Mouse (Mus musculus) lung, postnatal 4 days (tissue): ENCODE measurements around the gene Fam71f2.
A peak's percentile ranks its signal among the peaks of the same experiment; 100 is the strongest.

Experiments
- DNase-seq, 2 experiments: peaks; one replicate each; pipeline ENCODE4 v3.0.0; 2021

The Fam71f2 gene

DNA sequence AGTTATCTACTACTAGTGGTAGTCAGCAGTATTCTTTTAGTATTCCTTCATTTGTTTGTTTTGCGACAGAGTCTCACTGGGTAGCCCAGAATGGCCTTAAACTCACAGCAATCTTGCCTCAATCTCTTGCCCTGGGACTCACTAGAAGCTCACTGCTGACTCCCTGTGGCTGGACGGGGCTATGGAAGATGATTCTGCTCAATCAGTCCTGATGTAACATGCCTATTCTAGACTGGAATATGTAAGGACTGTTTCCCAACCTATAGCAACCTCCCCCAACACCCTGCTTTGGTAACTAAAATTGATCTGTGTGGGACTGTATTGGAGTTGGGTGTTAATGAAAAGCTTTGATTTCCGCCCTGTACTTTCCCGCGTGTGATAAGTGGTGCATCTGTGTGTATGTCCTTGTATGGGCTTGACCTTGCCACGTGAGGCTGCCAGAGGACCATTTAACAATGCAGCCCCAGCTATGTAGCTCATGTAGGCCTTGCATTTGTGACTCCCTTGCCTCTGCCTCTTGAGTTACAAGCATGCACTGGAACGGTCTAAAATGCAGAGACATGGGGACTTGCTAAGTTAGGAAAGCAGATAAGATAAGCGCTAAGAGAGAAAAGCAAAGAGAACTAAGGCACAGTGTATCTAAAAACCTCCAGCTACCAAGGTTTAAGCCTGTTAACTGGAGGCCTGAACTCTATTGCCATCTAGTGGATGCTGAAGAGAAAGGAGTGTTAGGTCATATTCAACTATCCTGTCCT lies 703 bp upstream of the Fam71f2 start:
- peak; percentile 47 to 64 for DNase-seq

DNA sequence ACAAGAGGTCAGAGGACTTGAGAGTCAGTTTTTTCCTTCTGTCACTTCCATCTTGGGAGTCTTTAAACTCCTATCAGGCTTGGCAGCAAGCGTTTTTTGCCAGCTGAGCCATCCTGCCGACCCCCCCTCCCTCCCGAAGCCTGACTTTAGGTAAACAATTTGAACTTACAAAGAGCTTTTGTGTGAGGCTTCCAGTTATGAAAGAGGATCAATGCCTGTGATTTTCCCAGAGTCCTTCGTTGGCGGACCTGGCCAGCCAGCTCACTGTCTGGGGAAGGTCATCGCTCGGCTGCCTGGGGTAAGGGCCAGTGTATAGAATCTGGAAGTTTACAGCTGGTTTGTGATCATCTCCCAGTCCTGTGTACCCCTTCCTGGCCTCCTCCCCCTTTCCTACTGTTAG lies 1.3 kb downstream of the Fam71f2 start:
- DNase-seq = peak in 1 of 2 experiments; percentile 57

DNA sequence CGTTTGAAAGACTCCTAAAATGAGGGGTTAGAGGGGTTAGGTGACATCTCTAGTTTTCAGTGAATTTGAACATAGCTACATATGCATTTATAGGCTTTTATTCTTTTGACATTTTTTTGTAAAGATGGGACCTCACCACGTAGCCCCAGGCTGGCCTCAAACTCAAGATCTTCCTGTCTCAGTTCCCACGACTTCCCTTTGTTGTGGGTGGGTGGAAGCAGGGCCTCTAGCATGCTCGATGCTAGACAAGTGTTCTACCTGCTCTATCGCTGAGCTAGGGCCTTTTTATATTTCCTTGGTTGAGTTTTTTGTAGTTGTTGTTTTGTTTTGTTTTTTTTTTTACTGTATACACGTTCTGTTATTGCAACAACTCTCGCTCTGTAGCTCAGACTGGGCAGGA lies 7.5 kb downstream of the Fam71f2 start:
- no peak for DNase-seq

DNA sequence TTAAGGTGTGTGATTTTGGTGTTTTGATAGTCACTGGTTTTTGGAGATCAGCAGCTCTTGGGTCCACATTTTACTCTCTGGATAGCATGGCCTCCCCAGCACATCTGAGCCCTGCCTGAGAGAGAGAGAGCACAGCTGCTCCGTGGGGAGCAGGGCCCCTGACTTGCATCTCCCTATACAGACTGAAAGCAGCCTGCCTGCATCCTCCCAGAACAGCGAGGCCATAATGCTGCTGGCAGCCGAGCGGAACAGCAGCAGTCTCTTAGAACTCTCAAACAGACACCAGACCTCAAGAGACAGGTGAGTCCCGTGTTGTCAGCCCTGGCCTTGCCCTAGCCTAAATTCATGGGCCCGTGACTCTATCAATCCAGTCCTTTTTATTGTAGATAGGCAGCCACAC lies 8.1 kb downstream of the Fam71f2 start:
- no peak for DNase-seq

DNA sequence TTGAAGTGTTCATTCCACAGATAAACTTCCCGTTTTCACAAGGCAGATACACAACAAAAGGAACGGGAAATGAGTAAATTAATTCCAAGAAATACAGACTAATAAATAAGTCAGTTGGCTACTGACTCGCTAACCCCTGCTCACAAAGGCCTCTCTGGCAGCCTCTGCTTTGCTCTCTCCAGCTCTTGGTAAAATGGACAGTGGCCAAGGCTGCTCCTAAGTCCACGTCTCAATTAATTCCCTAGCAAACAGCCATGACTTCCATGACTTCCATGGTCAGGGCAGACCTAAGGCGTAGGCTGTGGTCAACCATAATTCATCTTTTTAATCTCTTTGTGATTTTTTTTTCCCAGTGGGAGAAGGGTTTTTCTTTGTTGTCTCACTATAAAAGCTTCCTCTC lies 8.6 kb downstream of the Fam71f2 start:
- no peak for DNase-seq

DNA sequence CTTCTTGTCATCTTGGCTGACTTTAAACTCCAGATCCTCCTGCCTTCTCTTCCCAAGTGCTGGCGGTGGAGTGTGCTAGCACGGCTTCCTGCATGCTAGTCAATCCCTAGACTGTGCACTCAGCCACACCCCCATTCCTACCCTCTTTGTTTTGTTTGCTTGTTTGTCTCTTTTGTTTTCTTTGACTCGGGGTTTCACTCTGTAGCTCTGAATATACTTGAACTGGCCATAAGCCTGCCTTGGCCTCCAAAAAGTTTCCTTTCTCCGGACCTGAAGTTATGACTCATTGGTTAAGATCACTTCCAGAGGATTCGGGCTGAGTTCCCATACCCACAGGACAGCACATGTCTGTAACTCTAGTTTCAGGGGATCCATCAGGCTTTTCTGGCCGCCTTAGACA lies 9.3 kb downstream of the Fam71f2 start:
- DNase-seq = no peak

DNA sequence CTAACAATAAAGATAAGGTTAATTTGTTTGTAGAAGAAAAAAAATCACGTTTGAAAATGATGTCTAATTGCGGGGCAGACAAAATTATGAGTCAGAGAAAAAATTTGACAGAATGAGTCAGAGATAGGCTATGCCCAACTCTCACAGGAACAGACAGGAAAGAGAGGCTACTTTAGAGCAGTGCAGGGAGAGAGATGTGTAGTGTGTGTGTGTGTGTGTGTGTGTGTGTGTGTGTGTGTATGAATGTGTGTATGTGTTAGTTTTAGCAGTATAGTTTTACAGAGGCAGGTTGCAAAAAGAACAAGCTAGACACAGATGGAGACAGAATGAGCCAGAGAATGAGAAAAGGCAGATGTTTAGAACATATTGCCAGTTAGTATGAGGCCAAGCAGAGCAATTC lies 19.7 kb downstream of the Fam71f2 start:
- DNase-seq = no peak

DNA sequence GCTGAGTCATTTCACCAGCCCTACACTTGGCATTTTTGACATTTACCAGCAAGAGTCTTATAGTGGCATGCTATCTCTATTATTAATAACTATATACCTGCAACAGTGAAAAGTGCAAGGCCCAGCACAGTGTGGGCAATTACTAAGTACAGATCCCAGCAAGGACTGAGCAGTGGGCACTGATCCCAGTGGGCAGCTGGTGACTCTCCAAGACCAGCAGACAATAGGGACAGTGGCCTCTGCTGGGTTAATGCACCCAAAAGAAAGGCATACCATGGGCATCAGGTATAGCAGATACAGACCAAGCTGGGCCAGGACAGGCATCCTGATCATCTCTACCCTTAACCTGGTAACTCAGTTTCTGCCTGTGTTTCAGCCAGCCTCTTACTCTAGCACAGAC lies 23.9 kb downstream of the Fam71f2 start:
- no peak for DNase-seq

DNA sequence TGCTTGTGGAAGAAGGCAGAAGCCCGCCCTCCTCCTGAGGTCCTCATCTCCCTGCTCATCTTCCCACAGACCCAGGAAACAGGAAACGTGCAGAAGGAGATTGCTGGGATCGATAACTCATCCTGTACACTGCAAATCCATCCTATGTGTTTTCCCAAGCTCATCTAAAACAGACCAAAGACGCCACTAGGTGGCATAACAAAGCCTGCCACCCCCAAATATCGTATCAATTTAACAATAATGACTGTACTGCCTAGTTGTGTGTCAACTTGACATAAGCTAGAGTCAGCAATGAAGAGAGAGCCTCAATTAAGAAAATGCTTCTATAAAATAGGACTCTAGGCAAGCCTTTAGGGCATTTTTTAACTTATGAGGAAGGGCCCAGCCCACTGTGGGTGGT lies 24.3 kb downstream of the Fam71f2 start:
- DNase-seq = no peak

DNA sequence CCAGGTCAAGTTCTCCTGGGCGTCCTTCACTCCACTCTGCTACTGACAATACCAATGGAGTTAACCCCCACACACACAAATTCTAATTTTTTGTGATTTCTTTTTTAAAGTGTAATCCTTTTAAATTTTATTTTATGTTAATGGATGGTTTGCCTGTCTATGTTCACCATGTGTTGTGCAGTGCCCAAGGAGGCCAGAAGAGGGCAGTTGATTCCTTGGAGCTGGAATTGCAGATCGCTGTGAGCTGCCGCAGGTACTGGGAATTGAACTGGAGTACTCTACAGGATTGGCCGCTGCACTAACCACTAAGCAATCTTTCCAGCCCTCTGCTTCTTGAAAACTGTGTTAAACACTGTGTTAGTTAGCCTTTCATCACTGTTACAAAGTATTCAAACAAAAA lies 26.1 kb downstream of the Fam71f2 start:
- DNase-seq = no peak

DNA sequence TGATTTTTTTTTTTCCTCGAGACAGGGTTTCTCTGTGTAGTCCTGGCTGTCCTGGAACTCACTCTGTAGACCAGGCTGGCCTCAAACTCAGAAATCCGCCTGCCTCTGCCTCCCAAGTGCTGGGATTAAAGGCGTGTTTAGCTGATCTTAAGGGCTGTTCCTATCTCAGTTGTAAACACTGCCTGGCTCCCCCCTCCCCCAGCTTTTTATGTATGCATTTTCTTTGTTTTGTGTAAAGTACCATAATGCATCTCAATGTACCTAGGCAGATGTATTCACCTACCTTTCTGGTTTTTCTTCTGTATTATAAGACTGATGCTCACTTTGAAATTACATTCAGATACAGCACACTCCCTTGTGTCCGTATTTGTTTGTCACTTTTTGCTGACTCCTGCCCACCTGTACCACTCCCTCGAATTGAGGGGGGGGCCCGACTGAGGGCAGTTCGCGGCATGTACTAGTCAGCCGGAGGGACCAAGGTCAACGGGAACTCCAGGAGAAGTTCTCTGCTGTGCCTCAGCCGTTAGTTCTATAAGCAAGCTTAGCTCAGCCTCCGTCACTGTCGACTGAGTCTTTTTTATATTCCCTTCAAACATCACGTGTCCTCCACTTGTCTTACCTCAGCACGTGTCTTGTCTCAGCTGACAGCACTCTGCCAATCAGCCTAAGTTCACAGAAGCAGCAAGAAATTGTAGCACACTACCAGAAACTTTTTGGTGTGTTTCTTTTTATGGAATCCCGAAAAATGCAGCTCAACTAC lies 29.6 kb downstream of the Fam71f2 start:
- DNase-seq = no peak

DNA sequence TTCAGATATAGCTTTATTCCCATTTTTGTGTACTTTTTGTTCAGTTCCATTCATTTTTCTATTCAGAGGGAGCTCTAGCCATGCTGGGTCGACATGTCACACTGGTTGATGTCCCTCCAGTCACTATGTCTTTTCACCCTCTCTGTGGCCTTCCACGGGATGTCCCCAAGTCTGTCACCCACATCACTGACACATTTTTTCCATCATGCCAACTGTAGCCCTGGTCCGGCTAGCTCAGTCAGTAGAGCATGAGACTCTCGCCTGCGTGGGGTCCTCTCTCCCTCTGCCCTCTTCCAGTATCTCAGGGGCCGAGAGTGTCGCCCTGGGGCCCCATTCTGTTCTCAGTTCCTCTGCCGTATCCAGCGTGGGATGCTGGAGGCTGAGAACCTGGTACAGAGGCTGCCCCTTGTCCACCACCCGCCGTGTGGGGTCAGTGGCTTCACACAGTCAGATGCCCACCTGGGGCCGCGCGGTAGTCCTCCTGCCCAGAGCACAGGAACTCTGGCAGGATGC lies 34.4 kb downstream of the Fam71f2 start:
- DNase-seq = no peak

DNA sequence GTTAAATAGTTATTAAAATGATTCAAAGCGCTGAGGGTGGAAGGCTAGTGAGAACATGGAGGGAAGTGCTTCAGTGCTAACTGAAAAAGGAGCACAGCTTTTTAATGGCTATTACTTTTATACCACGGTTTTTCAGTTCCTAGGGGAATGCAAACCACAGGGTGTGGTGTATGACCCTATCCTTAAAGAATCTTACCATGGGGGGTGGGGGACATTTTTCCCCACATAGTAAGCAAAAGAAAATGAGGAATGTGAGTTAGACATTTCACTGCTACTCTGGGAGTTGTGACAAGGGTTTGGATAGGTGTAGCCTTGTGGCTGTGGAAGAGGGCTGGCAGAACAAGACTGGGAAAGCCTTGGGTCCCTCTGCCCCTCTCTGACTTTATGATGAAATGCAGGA lies 37.9 kb downstream of the Fam71f2 start:
- no peak for DNase-seq

DNA sequence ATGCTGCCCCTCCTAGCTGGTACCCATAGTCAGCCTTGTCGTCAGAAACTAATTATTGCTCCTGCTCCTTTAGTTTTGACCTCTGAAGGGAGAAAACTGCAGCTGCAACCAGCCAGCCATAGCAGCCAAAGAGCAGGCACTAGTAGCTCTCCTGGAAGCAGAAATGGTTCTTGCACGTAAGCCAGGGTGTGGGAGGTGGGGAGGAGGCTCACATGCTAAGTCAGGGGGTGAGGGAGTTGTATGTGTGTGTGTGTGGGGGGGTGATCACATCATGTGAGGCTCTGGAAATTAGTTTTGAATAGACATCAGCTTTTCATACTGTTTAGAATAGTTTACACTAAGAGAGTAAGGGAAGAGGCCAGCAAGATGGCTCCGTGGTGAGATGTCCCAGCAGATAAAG lies 38.5 kb downstream of the Fam71f2 start:
- no peak for DNase-seq

DNA sequence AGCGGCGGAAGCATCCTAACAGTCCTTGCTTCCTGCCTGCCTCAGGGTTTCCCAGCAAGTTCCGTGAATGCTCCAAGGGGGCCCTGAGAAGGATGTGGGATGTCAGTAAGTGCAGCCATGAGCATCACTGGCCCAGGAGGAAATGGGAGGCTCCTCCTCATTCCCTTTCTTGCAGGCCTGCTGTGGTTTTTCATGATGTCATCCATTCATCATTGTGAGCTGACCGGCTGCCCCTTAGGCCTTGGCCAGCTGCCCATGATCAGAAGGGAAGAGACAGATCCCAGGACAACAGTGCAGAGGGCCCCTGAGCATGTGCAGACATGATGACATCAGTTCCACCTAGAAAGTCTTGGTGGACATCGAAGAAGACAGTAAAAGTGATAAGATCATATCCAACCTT lies 39.5 kb downstream of the Fam71f2 start, which contains the start of gene Fam71f1:
Fam71f1 (plus strand) TSS at position 262 of the 400 bp plus-strand sequence.
- peak; percentile 73 to 84 for DNase-seq

DNA sequence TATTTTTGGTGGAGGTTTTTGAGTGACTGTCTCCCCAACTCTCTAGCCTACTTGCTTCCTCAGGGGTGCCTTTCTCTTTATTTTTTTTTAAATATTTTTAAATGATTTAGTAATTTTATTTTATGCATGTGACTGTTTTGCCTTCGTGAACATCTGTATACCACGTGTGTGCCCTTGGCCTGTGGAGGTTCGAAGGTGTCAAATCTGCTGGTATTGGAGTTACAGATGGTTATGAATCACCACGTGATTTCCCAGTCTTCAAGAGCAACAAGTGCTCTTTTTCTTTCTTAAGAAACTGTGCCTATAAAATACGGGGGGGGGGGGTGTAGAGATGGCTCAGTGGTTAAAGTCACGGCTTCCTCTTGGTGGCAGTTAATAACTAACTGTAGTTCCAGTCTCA lies 42.2 kb downstream of the Fam71f2 start:
- no peak for DNase-seq

DNA sequence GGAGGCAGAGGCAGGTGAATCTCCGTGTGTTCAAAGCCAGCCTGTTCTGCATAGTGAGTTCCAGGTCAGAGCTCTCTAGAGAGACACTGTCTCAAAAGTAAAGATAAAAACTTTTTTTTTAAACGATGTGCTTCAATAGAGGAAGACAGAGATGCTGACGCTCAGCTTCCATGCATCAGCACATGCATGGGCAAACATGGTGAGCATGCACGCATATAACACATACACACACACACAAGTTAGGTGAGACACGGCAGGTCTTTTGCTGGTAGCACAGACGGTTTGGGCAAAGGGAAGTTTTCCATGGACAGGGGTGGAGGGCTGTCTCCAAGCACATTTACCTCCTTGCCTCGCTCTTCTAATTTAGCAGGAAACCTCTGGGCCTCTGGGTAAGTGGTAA lies 42.8 kb downstream of the Fam71f2 start:
- no peak for DNase-seq

DNA sequence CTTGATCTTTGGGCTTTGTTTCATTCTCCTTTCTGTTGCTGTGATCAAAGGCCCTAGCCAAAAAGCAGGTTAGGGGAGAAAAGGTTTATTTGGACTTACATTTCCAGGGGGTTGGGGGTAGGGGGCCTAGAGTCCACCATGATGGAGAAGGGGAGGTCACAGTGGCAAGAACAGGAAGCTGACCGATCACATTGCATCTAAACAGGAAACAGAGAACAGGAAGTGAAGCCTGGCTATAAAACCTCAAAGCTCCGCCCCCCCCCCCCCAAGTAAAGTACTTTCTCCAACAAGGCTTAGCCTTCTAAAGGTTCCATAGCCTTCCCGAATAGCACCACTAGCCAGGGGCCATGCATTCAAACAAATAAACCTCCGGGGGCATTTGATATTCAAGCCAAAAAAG lies 43.3 kb downstream of the Fam71f2 start:
- DNase-seq = no peak

DNA sequence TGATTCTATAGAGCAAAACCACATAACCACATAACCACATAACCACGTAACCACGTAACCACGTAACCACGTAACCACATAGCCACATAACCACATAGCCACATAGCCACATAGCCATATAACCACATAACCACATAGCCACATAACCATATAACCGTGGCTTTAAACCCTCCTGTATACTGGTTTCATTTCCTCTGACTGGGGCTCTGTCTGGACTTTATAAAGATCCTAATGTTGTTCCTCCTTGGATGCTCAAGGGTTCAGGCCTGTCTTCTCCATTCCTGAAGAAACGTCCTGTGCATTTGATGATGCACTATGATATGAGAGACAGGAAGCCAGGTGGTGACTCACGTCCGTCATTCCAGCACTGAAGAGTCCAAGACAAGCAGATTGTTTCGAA lies 47.6 kb downstream of the Fam71f2 start:
- no peak for DNase-seq

DNA sequence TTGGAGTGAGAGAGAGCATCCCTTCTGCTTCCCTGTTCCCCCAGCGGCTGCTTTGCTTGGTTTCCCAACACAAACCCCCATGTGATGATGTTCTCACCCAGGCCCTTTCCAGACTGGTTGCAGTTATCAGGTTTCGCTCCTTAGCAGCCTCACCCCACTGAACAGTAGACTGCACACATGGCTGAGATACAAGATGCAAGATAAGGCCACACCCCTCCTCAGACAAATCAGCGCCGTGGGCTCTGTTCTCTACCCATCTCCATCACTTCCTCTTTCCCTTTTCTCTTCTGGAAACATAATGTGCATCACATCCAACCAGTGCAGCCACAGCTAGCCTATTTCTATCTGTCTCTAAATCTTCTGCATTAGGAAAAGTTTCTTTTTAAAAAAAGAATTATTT lies 50.1 kb downstream of the Fam71f2 start:
- no peak for DNase-seq
